Mouse (Mus musculus) urinary bladder, postnatal 14 days (tissue): Measurements from ENCODE around the gene Ramp3.

ENCODE experiments used
- DNase-seq: peaks from one replicate; pipeline ENCODE4 v3.0.0; 2021; ENCODE audit warnings: low spot score

Gene Ramp3

DNA sequence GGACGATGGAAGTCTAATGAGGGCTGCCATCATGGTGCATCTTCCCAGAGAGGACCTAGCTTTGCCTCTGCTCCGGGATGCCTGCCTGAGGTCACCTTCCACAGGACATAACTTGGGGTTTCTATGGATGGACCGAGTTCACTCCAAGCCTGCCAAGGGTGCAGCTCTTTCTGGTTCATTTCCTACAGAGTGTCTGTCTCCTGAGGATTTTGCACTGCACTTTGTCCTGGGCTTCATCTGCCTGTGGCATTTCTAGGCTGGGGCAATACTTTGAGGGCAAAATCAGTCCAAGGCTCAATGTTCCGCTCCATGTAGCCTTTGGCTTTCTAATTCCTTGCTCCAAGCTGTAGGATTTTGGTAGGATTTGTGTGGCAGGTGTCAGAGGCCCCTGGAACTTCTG is 12.5 kb downstream of the Ramp3 start:
- DNase-seq: no peak

DNA sequence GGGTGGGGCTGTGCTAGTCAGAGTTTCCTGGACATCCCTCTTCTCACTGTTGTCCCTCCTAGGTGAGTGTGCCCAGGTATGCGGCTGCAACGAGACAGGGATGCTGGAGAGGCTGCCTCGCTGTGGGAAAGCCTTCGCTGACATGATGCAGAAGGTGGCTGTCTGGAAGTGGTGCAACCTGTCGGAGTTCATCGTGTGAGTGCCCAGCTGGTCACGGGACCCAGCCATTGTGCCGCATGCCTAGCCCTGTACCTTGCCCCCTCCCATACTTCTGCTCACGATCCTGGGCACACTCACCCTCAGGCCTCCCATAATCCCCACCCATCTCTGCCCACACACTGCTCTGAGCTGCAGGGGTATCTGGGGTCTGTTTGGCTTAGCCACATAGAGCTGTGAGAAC is 16.4 kb downstream of the Ramp3 start:
- DNase-seq: no peak

DNA sequence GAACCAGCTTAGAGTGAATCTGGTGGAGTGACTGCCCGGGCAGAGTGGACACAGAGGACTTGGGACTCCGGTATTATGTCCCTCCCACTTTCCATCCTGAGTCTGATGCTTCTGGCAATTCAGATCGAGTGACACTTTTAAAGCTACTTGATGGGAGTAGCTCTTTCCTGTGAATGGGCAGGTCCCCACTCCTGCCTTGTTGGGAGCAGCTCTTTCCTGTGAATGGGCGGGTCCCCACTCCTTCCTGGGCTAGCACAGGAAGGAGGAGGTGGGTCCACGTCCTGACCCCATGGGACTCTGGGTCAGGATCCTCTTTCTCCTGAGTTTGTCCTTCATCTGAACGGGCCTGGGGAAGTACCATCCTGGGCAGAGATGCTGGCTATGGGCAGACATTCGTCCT is 17.1 kb downstream of the Ramp3 start:
- DNase-seq: no peak

GRCm38 (mm10) chr11:6676641-6677040 is 18.3 kb downstream of the Ramp3 start:
- DNase-seq: no peak

GRCm38 (mm10) chr11:6677530-6677929 is 19.2 kb downstream of the Ramp3 start:
- DNase-seq: no peak

- no peak for DNase-seq
These were observed 21.5 kb downstream of the Ramp3 start for GRCm38 (mm10) chr11:6679694-6680396.

- DNase-seq: peak; percentile 51
These were observed 22.1 kb downstream of the Ramp3 start for GRCm38 (mm10) chr11:6680397-6680818.

DNA sequence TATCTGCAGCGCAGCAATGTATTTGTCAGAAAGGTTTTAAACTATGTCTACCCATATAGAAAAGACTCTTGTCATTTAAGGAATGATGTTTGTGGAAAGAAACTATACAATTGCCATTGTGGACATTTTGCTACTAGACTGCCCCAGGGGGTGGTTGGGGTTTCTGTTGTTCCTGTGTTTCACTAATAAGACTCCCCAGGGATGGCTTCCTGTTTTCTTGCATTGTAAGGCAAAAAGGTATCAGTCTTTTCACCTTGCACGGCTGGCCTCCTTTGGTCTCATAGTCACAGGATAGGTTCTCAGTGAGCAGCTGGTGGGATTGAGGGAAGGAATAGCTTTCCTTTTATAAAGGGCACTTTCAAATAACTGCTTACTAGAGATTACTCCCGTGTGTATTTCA is 26.4 kb downstream of the Ramp3 start:
- DNase-seq: no peak

- no peak for DNase-seq
These were observed 30.6 kb downstream of the Ramp3 start for GRCm38 (mm10) chr11:6688888-6689287.

DNA sequence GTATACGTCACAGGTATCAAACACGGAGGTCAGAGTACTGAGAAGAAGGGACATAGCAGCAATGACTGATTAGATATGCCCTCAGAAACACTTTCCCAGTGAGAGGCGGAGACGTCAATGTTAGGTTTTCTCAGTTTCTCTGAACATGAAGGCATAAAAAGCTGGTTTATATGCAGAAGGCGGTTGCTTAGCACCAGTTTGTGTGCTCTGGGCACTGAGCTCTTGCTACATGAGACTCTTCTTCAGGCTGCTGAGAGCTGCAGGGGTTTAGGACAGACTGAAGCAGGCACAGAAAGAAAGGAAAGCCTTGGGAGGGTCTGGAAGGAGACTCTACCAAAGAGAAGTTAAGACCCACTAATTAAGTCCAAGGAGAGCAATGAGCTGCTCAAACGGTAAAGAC is 34.0 kb downstream of the Ramp3 start:
- no peak for DNase-seq

DNA sequence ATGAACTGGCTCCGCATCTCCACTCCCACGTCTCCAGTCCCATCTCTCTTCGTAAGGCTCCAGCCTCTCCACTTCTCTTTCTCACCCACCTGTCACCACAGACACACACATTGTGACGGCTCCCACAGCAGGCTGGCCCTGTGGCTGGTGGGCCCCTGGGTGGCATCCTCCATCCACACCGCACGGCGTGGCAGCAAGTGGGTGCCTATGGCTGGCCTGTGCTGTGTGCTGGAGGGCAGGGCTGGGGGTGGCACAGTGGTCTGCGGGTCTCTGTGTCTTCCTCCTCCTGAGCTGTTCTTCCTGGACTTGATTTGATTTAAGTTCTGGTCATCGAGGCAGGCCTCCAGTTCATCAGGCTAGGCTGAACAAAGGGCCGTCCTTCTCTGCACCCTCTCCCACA is 35.8 kb downstream of the Ramp3 start:
- DNase-seq: no peak

GRCm38 (mm10) chr11:6695176-6695575 is 36.9 kb downstream of the Ramp3 start:
- DNase-seq: peak; percentile 22

GRCm38 (mm10) chr11:6696551-6696950 is 38.2 kb downstream of the Ramp3 start:
- no peak for DNase-seq

- DNase-seq: peak; percentile 29
These were observed 39.4 kb downstream of the Ramp3 start for GRCm38 (mm10) chr11:6697751-6698150.

- no peak for DNase-seq
These were observed 40.0 kb downstream of the Ramp3 start for GRCm38 (mm10) chr11:6698281-6698680.

DNA sequence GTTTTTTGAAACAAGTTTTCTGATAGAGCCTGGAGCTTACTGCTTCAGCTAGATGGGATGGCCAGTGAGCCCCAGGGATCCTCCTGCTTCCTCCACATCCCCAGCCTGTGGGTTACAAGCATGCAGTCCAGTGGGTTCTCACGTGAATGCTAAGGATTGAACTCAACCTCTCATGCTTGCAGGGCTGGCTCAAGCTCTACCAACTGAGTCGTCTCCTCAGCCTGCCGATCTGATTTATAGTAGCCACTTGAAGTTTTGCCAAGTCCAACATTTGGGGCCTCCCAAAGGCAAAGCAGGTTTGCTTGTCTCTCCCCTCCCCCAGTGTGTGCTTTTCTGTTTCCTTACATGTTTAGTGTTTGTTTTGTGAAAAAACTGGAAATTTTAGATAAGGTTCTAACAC is 43.9 kb downstream of the Ramp3 start:
- DNase-seq: peak; percentile 21

- no peak for DNase-seq
These were observed 46.5 kb downstream of the Ramp3 start for GRCm38 (mm10) chr11:6704851-6705250.

DNA sequence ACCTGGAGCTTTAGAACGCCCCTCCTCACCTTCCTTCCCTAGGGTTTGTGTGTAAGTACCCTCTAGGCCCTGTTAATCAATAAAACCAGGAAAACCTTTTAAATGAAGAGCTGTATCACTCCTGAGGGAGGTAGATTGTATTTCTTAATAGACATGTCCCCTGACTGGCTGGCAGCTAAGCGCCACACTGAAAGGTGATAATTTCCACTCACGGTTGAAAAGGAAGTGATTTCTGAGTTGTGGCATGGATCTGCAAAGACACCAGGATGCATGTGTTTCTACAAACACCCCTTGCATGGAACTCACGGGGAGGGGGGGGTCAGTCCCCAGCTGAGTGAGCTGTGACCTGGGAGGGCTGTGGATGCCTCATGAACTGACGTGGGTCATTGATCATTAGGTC is 47.2 kb downstream of the Ramp3 start:
- DNase-seq: no peak

- no peak for DNase-seq
These were observed 48.5 kb downstream of the Ramp3 start for GRCm38 (mm10) chr11:6706796-6707195.

DNA sequence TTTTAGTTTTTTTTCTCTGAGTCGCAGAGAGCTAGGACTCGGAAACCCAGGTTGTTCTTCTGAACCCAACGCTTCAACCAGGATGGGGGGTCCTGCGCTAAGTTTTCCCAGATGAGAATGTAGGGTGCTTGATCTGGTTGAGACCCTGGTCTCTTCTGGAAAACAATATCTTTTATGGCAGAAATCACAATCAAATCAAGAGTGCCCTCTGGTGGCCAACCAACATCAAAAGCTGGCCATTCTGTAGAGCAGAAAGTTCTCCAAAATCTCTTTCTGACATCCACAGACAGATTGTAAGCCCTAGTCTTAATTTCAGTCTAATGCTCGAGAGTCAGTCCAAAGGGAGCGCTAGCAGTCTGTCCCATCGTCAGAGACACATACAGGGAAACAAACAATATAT is 50.1 kb downstream of the Ramp3 start:
- DNase-seq: no peak

DNA sequence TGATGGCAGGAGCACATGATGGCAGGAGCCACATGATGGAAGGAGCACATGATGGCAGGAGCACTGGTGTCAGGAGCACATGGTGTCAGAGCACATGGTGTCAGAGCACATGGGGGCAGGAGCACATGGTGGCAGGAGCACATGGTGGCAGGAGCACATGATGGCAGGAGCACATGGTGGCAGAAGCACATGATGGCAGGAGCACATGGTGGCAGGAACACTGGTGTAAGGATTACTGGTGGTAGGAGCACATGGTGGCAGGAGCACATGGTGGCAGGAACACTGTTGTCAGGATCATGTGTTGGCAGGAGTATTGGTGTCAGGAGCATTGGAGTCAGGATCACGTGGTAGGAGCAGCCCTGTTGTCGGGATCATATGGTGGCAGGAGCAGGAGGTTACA is 52.1 kb downstream of the Ramp3 start:
- no peak for DNase-seq

- no peak for DNase-seq
These were observed 62.4 kb downstream of the Ramp3 start for GRCm38 (mm10) chr11:6720746-6721145.

GRCm38 (mm10) chr11:6726921-6727320 is 68.6 kb downstream of the Ramp3 start:
- no peak for DNase-seq
